Mouse (Mus musculus) heart, embryonic 13.5 days (tissue): ENCODE measurements around the gene Tbx10. TPM values are rescaled to one million over a fixed set of nuclear protein-coding genes. Genes with fewer than 3 reads are reported as not detected.

Experiments used
- ATAC-seq: fragments of 200-750 bp; cut with Nextera tagmentation; 2 replicates; pipeline ENCODE4 v1.8.0; 2017; ENCODE audit warnings: moderate TSS enrichment; ENCODE audit not compliant: insufficient number of reproducible peaks, low FRiP score, low TSS enrichment; ENCODE audit errors: extremely low read depth
- H3K27ac ChIP-seq: fragments of 300-500 bp; sonication (generic); replicated peaks from 2 replicates; pipeline ENCODE4 v1.5.1; 2015; ENCODE audit warnings: moderate library complexity, mild to moderate bottlenecking, inconsistent platforms
- H3K27me3 ChIP-seq: fragments of 300-500 bp; sonication (generic); replicated peaks from 2 replicates; pipeline ENCODE4 v1.6.1; 2015; ENCODE audit warnings: mild to moderate bottlenecking, inconsistent platforms
- H3K36me3 ChIP-seq: fragments of 300-500 bp; sonication (generic); 2 replicates; pipeline ENCODE4 v1.6.1; 2015; ENCODE audit warnings: mild to moderate bottlenecking, inconsistent platforms
- H3K4me1 ChIP-seq: fragments of 300-500 bp; sonication (generic); 2 replicates; pipeline ENCODE4 v1.6.1; 2015; ENCODE audit warnings: inconsistent platforms
- H3K4me2 ChIP-seq: fragments of 300-500 bp; sonication (generic); 2 replicates; pipeline ENCODE4 v1.6.1; 2015; ENCODE audit warnings: inconsistent platforms, mild to moderate bottlenecking, moderate library complexity
- H3K4me3 ChIP-seq: fragments of 300-500 bp; sonication (generic); 2 replicates; pipeline ENCODE4 v1.5.1; 2015; ENCODE audit warnings: moderate library complexity, mild to moderate bottlenecking, inconsistent platforms
- H3K9ac ChIP-seq: fragments of 300-500 bp; sonication (generic); 2 replicates; pipeline ENCODE4 v1.6.1; 2015; ENCODE audit warnings: inconsistent platforms, mild to moderate bottlenecking, moderate library complexity
- H3K9me3 ChIP-seq: fragments of 300-500 bp; sonication (generic); 2 replicates; pipeline ENCODE4 v1.6.1; 2016; ENCODE audit warnings: inconsistent platforms
- WGBS: fragments of 180-500 bp; shearing (Covaris S2); methylation state at CpG from one replicate; pipeline ENCODE4 v1.1.7; 2015; ENCODE audit warnings: mixed read lengths; 5-methylcytosine and 5-hydroxymethylcytosine counted together
- polyA plus RNA-seq: library from polyadenylated mRNA; unstranded; fragments of >200 nt; fragmentation: Nextera tagmentation; extraction: Ambion mirVana; gene quantifications from 2 replicates; pipeline ENCODE4 v1.2.1, GENCODE M21; 2015

Tbx10 gene
- polyA plus RNA-seq, 1 experiment from 2014 or later: not detected

DNA sequence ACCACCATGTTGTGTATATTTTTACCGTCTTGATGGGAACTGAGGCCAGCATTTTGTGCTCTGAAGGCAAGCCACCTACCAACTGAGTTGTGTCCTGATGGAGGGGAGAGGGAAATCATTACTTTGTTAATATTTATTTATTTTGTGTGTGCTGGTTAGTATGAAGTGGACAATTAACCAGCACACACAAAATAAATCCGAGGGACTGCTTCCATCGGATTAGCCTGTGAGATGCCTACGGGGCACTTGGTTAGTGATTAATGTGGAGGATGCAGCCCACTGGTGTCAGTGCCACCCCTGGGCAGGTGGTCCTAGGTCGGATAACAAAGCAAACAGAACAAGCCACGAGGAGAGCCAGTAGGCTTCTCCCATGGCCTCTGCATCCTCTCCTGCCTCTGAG lies 2.4 kb downstream of the Tbx10 start:
- no peak overlapping the region for H3K27ac ChIP-seq
- no peak overlapping the region for H3K4me3 ChIP-seq
- H3K36me3 ChIP-seq: no peaks in the 10 kb centered on the region
- peaks cover 4% of the 10 kb centered on the region; the same call in 1 of the 2 replicates for H3K27me3 ChIP-seq
- no peak for ATAC-seq
- no peaks in the 10 kb centered on the region for H3K9me3 ChIP-seq
- no peak overlapping the region for H3K9ac ChIP-seq
- H3K4me2 ChIP-seq: no peak overlapping the region
- H3K4me1 ChIP-seq: peaks cover 9% of the 10 kb centered on the region
- 70% methylated on average over 6 of the region's 6 CpGs for WGBS

DNA sequence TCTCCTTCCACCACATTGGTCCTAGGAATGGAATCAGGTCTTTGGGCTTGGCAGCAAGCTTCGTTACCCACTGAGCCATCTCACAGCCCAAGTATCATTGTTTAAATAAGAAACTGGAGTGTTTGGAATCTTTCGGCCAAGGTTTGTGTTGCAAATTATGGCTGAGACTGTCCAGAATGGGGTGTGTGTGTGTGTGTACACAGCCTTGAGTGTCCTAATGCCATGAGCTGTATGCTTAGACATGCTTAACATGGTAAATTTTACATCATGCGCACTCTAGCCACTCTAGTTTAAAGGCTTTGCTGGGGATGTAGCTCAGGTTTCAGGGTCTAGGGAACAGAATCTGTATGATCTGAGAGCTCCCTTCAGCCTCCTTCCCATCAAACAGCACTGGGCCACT lies 3.0 kb downstream of the Tbx10 start:
- H3K27ac ChIP-seq: no peak overlapping the region
- no peak for ATAC-seq

GRCm38 (mm10) chr19:3996106-3996505 lies 3.6 kb downstream of the Tbx10 start:
- Histone ChIP-seq H3K9ac (no peak overlapping the region), H3K27ac (no peak overlapping the region), H3K9me3 (no peaks in the 10 kb centered on the region), H3K36me3 (no peaks in the 10 kb centered on the region), H3K4me3 (no peak overlapping the region), H3K27me3 (peaks cover 4% of the 10 kb centered on the region; the same call in 1 of the 2 replicates), H3K4me1 (peaks cover 13% of the 10 kb centered on the region), H3K4me2 (no peak overlapping the region)
- WGBS: 57% methylated on average over 7 of the region's 7 CpGs
- no peak for ATAC-seq

More for the DNA sequence above, 3.0 kb downstream of the Tbx10 start:
- H3K4me3 ChIP-seq: no peak overlapping the region
- no peak overlapping the region for H3K9ac ChIP-seq
- peaks cover 4% of the 10 kb centered on the region; the same call in 1 of the 2 replicates for H3K27me3 ChIP-seq
- no peak overlapping the region for H3K4me2 ChIP-seq
- peaks cover 9% of the 10 kb centered on the region for H3K4me1 ChIP-seq
- no peaks in the 10 kb centered on the region for H3K9me3 ChIP-seq
- WGBS: 82% methylated on average over 3 of the region's 3 CpGs
- no peaks in the 10 kb centered on the region for H3K36me3 ChIP-seq

- no peak overlapping the region for H3K9ac ChIP-seq
- 68% methylated on average over 8 of the region's 8 CpGs for WGBS
- H3K4me1 ChIP-seq: peaks cover 19% of the 10 kb centered on the region
- peaks cover 4% of the 10 kb centered on the region; the same call in 1 of the 2 replicates for H3K27me3 ChIP-seq
- H3K9me3 ChIP-seq: no peaks in the 10 kb centered on the region
- H3K27ac ChIP-seq: no peak overlapping the region
- ATAC-seq: no peak
- no peaks in the 10 kb centered on the region for H3K36me3 ChIP-seq
- H3K4me2 ChIP-seq: no peak overlapping the region
- no peak overlapping the region for H3K4me3 ChIP-seq
These were observed 4.2 kb downstream of the Tbx10 start for GRCm38 (mm10) chr19:3996747-3997146.

GRCm38 (mm10) chr19:3997231-3997630 lies 4.7 kb downstream of the Tbx10 start:
- Histone ChIP-seq H3K9me3 (no peaks in the 10 kb centered on the region), H3K4me2 (no peak overlapping the region), H3K27me3 (peaks cover 4% of the 10 kb centered on the region; the same call in 1 of the 2 replicates), H3K4me3 (no peak overlapping the region), H3K4me1 (peaks cover 24% of the 10 kb centered on the region), H3K27ac (no peak overlapping the region), H3K36me3 (no peaks in the 10 kb centered on the region), H3K9ac (peak overlapping the region; percentile 6; the same call in 1 of the 2 replicates)
- no peak for ATAC-seq
- 45% methylated on average over 8 of the region's 8 CpGs for WGBS

DNA sequence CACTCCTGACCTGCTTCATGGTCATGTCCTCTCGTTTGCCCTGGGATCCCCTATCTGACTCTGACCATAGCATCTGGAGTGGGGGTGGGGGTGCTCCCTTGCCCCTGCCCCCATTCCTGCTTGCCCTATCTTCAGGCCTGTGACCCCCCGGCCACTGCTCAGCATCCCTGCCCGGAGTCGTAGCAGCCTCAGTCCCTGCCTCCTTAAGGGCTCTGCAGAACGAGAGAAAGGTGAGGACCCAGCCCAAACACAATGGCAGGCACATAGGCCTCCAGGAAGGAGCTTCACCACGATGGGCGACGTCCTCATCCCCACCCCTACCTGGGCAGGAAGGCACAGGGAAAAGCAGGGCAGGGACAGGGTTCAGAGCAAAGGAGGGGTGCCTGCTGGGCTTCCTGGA lies 5.8 kb downstream of the Tbx10 start:
- no peak for ATAC-seq
- Histone ChIP-seq H3K9ac (no peak overlapping the region), H3K27me3 (peaks cover 4% of the 10 kb centered on the region; the same call in 1 of the 2 replicates), H3K4me1 (peaks cover 33% of the 10 kb centered on the region), H3K9me3 (no peaks in the 10 kb centered on the region), H3K4me2 (no peak overlapping the region), H3K36me3 (no peaks in the 10 kb centered on the region), H3K4me3 (no peak overlapping the region), H3K27ac (no peak overlapping the region)
- WGBS: 68% methylated on average over 8 of the region's 8 CpGs

DNA sequence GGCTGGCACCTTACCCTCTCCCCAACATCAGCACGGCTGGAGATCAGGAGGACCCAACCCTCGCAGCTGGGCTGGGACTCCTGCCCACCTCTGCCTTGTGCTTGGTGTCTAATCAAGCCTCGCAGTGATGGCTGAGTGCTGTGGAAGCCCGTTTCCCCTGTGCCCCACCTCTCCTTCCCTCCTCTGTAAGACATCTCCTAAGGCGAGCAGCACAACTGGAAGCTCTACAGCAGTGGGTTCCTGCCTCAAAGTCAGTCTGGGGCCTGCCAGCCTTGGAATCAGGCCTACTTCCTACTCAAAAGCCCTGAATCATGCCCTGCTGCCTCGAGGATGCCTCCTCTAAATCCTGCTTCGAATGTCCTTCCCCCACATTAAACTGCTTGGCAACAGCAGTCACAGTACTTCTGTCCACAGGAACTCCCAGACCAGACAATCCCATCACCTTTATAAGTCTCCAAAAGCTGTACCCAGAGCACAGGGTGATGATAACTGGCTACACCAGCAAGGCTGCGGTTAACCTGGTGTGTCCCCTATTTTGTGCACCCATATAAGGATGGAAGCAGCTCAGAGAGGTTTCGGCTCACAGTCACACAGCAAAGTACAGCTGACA lies 6.7 kb downstream of the Tbx10 start:
- no peaks in the 10 kb centered on the region for H3K9me3 ChIP-seq
- peak overlapping the region; percentile 93 for H3K4me2 ChIP-seq
- 0 out of 2 replicates have a peak, but pooled peaks cover 4% of the 10 kb centered on the region for H3K27me3 ChIP-seq
- 0 out of 2 replicates have a peak, but pooled peaks cover under 1% of the 10 kb centered on the region for H3K36me3 ChIP-seq
- H3K9ac ChIP-seq: peak overlapping the region; percentile 81
- ATAC-seq: no peak
- H3K4me3 ChIP-seq: peak overlapping the region; percentile 77
- no peak overlapping the region for H3K27ac ChIP-seq
- H3K4me1 ChIP-seq: peaks cover 42% of the 10 kb centered on the region
- WGBS: 84% methylated on average over 9 of the region's 9 CpGs

DNA sequence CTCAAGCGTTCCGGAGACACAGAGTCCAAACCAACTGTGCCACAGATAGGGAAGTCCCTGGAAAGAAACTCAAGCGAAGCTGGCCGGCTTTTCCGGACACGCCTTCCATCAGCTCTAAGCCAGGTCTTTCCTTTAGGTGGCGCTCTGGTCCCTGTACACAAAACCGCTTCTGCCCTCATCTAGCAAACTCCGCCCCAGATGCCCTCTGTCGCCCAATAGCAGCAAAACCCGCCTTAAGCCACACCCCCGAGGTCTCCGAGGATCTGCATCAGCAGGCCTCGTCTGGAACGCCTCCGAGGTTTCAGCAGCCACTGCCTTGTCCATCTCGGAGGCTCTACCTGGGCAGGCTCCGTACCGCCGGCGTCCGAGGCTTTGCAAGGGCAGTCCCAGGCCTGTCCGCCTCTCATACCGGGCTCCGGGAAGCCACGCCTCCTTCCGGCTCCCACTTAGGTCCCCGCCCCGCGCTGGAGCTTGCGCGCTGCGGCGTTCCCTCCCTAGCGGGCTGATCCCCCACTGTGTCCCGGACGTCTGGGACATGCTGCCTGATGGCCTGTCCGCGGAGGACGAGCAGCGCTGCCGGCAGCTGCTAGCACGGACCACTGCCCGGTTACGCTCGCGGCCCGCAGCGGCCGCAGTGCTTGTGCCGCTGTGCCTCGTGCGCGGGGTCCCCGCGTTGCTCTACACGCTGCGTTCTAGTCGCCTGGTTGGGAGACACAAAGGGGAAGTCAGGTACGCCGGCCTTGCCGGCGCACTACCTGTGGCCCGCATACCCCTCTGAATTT lies 7.8 kb downstream of the Tbx10 start, which contains the start of the genes Nudt8 and Gm49405:
Nudt8 (plus strand) TSS at position 462 of the 782 bp plus-strand sequence.
Gm49405 (plus strand) TSS at position 508 of the 782 bp plus-strand sequence.
- peak within 1 kb of the TSS; percentile 95 for H3K9ac ChIP-seq
- H3K9me3 ChIP-seq: no peaks in the 10 kb centered on the region
- 0 out of 2 replicates have a peak, but pooled peaks cover 4% of the 10 kb centered on the region for H3K27me3 ChIP-seq
- H3K27ac ChIP-seq: peak within 1 kb of the TSS; percentile 98
- H3K4me1 ChIP-seq: peaks cover 52% of the 10 kb centered on the region
- peak; percentile 85 for ATAC-seq
- WGBS: under 1% methylated on average over 64 of the region's 64 CpGs
- H3K36me3 ChIP-seq: peaks cover 11% of the 10 kb centered on the region
- peak within 1 kb of the TSS; percentile 77 for H3K4me3 ChIP-seq
- H3K4me2 ChIP-seq: peak within 1 kb of the TSS; percentile 93

DNA sequence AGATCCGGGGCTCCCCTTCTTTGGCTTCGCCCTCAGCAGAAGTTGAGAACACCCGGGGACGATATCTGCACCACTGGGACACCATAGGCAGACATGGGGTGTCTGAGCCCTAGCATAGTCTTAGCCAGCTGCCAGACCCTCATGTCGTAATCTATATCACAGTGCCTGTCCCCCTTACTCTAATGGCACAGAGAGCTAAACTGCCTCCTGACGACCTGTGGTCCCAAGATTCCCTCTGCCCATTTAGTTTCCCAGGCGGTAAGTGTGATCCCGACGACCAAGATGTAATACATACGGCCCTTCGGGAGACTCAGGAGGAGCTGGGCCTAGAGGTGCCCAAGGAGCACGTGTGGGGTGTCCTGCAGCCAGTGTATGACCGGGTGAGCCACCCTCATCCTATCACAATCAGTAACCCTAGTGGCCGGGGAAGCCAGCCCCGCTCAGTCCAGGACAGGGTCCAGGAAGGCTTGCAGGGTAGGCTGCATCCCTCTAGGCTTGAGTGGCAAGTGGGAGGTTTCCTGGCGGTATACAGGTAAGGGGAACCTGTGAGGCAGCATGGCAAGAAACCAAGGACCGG lies 8.5 kb downstream of the Tbx10 start:
- ATAC-seq: no peak

GRCm38 (mm10) chr19:4001752-4002151 lies 9.2 kb downstream of the Tbx10 start:
- no peak for ATAC-seq
- H3K4me2 ChIP-seq: peak overlapping the region; percentile 93
- peaks cover 58% of the 10 kb centered on the region for H3K4me1 ChIP-seq
- peaks cover 25% of the 10 kb centered on the region for H3K36me3 ChIP-seq
- no peaks in the 10 kb centered on the region for H3K27me3 ChIP-seq
- peak overlapping the region; percentile 98 for H3K27ac ChIP-seq
- H3K9me3 ChIP-seq: no peaks in the 10 kb centered on the region
- WGBS: 65% methylated on average over 5 of the region's 5 CpGs
- peak overlapping the region; percentile 77 for H3K4me3 ChIP-seq
- H3K9ac ChIP-seq: peak overlapping the region; percentile 95

More for the DNA sequence above, 8.5 kb downstream of the Tbx10 start:
- Histone ChIP-seq H3K9ac (peak overlapping the region; percentile 95), H3K4me3 (peak overlapping the region; percentile 77), H3K27me3 (0 out of 2 replicates have a peak, but pooled peaks cover 4% of the 10 kb centered on the region), H3K27ac (peak overlapping the region; percentile 98), H3K36me3 (peaks cover 18% of the 10 kb centered on the region), H3K9me3 (no peaks in the 10 kb centered on the region), H3K4me2 (peak overlapping the region; percentile 93), H3K4me1 (peaks cover 57% of the 10 kb centered on the region)
- 16% methylated on average over 17 of the region's 17 CpGs for WGBS

- peak within 1 kb of the TSS; percentile 95 for H3K9ac ChIP-seq
- peak within 1 kb of the TSS; percentile 42 for H3K4me3 ChIP-seq
These were observed 10.6 kb downstream of the Tbx10 start, which contains the start of gene Doc2g for GRCm38 (mm10) chr19:4003112-4003511. Gene Doc2g, plus strand, starts transcription at chr19:4003313.

More at GRCm38 (mm10) chr19:4003112-4003511, 10.6 kb downstream of the Tbx10 start, which contains the start of gene Doc2g:
- Histone ChIP-seq H3K27ac (peak within 1 kb of the TSS; percentile 98), H3K4me1 (peaks cover 58% of the 10 kb centered on the region), H3K36me3 (peaks cover 38% of the 10 kb centered on the region), H3K4me2 (peak within 1 kb of the TSS; percentile 65), H3K27me3 (no peaks in the 10 kb centered on the region), H3K9me3 (no peaks in the 10 kb centered on the region)
- no peak for ATAC-seq
- WGBS: 46% methylated on average over 1 of the region's 1 CpGs
